Mouse (Mus musculus) gastrocnemius, adult 8-10 months (tissue): ENCODE measurements around the gene Rfc1. TPM values are rescaled to one million over a fixed set of nuclear protein-coding genes. Genes with fewer than 3 reads are reported as not detected.
"Not testable (repeated sequence)": the region's sequence is repeated elsewhere in the genome, so short reads cannot be mapped to it uniquely, and the experiment has no call there.

Experiments used
- DNase-seq, 2 experiments: peaks; one replicate each; pipeline ENCODE4 v3.0.0; 2022; ENCODE audit warnings: low spot score in 2 of 2
- total RNA-seq, 4 experiments: library from RNA; stranded (reverse); gene quantifications; 2 replicates each; pipeline ENCODE4 v1.2.4; 2022

Rfc1 gene
- total RNA-seq, 4 experiments from 2014 or later = 23.6 to 32.0 (median 28.3) TPM

DNA sequence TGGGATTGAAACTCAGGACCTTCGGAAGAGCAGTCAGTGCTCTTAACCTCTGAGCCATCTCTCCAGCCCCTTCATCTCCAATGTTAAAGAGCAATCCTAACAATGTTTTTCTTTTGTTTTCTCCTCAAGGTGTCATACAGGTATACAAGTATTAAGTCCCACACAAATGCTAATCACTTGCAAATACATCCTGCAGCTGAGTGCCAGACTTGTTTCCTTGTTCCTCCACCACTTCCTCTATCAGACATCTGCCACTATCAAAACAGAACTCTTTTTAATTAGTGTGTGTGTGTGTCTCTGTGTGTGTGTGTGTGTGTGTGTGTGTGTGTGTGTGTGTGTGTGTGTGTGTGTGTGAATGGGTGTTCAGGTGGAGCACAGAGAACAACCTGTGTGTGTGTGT, 35.8 kb downstream of the Rfc1 start:
- DNase-seq = not testable (repeated sequence)

DNA sequence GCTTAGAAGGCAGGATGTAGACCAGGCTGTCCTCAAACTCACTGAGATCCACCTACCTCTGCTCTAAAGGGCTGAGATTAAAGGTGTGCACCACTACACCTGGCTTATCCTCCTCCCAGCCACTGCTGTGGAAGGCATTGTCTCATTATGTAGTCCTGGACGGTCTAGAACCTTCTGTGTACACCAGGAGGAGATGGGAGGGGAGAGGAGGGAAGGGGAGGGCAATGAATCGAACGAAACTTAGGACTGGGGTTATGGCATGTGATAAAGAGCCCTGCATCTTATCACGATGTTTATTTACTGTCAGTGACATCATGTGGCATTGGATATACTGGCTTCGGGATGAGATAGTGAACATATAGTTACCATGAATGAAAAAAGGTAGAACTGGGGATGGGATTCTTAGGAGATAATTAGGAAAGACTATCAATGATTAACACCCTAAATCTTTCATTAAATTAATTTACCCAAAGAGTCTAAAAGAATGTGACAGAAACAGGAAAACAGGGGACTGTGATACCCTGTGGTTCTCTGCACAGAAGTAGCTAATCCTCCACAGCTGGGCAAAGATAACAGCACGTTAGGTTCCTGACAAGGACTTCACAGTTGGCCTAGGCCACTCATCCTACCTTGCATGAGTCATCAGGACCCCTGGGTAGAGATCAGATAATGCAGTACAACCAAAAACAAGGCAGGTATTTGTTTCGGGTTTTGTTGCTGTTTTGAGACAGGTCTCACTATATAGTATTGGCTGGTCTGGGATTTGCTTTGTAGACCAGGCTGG, 37.1 kb downstream of the Rfc1 start:
- no peak for DNase-seq

DNA sequence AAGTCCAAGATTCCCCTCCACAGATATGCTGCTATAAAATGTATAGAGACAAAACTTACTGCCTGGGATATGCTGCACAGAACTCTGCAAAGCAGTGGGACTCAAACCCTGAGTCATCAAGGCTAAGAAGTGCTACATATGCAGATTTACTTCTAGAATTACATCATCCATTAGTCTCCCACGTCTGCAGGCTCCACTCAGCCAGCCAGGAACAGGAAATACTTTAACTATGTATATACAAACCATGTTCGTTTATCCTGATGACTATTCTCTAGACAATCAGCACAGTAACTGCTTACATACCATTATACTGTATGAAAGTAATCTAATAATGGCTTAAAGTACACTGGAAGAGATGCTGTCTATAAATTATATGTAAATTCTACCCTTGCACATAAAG, 41.2 kb downstream of the Rfc1 start:
- DNase-seq = no peak

DNA sequence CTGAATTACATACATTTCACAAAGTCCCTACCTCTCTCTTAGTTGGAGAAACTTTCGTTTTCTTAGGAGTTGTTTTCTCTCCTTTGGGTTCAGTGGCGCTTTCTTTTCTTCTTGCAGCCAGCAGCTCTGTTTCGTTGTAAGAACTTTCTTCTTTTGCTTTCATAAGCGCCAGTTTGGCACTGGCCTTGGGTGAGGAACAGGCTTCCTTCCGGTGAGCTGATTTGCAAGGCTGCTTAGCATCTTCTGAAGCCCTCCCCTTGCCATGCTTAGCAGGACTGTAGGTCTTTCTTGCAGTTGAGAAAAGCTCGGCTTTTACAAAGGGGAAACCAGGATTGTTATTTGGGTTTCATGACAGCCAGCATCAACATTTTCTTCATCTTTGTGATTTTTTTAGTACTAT, 41.8 kb downstream of the Rfc1 start:
- no peak for DNase-seq

DNA sequence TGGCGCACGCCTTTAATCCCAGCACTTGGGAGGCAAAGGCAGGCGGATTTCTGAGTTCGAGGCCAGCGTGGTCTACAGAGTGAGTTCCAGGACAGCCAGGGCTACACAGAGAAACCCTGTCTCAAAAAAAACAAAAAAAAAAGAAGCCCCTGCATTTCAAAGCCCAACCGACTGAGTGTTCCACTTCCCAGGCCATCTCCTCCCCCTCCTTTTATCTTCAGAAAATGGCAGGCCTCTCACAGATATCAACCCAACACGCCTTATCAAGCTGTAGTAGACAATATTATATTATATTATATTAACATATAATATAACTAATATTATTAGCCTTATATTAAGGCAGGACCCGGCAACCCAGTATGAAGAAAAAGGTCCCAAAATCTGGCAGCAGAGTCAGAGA, 46.5 kb downstream of the Rfc1 start:
- DNase-seq = not testable (repeated sequence)

DNA sequence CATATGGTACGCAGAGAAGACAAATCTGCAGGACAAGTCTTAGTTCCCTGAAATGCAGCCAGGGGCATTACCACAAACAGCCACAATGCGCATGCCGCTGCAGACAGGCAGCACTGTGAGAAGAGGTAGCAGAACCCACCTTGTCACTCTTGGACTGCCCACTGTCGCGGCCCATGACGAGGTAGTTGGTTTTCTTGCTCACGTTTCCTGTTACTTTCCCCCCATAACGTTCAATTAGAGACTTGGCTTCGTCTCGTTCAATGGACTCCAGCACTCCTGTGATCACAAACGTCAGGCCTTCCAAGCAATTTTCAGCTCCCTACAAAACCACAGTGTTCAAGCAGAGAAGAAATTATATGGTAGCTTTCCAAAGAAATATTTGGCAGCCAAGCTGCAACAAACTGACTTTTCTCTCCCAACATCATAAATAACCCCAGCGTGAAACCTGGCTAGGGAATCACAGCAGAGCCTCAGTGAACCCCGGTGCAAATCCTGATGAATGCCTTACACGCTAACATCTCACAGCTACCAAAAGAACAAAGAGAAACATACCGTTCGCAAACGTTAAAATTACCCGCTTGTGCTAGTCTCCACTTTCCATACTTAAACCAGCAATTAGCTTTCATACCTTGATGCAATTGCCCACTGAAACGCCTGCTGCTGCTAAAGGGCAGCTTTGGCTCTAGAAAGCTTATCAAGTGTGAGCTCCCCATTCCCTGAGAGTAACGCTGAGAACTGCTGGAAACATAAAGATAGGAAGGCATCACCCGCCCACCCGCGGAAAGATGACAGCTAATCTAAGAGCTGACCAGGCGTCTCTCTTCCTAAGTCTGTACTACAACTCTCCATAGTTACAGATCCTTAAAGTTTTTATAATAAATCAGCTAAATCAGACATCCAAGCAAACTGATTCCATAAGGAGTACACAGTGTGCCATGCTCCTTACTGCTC, 47.4 kb downstream of the Rfc1 start:
- no peak for DNase-seq

DNA sequence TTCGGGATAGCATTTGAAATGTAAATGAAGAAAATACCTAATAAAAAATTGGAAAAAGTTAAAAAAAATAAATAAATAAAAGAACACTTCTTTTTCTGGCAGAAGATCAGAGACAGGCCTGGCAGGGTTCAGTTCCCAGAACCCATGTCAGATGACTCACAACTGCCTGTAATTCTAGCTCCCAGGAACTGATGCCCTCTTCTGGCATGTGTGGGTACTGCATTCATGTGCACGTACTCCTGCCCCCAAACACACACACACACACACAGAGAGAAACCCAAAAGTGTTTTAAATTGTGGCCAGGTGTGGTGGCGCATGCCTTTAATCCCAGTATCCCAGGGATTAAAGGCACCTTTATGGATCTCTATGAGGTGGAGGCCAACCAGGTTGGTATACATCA, 51.3 kb downstream of the Rfc1 start:
- no peak for DNase-seq

DNA sequence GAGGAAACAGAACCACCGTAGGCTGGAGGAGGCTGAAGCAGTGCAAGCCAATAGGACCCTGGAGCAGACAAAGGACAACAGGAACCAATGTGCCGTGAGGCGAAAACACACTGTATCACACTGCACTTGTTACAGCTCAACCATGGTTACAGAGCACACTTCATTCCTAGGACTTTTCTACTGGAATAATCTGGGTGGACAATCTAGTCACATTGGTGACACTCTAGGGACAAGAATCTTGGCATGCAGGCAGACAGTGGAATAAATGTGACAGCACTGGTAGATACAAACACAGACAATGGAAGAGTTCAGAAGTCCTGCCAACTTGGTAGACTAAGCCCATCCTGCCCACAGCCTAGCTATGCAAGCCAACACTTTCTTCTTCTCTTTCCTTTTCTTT, 54.3 kb downstream of the Rfc1 start:
- no peak for DNase-seq

DNA sequence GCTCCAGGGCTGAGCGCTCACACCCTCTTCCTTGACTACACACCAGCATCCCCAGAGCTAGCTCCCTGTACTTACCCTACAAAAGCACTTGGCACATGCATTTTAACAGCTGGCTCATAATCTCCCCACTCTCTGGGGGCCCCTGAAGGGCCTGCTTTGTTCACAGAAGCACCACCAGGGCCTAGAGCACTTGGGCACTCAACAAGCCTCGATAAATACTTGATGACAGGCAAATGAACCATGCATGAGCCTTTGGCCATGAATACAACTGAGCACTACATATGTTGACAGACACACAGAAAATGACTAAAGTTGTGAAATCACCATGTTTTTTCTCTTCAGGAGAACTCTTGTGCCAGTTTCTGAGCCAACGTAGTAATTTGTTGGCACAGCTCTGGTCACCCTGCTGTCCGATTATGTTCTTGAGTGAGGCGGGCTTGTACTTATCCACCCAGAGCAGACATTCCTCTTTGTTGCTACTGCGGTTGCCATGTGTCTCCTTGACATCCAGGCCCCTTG, 56.3 kb downstream of the Rfc1 start:
- no peak for DNase-seq

DNA sequence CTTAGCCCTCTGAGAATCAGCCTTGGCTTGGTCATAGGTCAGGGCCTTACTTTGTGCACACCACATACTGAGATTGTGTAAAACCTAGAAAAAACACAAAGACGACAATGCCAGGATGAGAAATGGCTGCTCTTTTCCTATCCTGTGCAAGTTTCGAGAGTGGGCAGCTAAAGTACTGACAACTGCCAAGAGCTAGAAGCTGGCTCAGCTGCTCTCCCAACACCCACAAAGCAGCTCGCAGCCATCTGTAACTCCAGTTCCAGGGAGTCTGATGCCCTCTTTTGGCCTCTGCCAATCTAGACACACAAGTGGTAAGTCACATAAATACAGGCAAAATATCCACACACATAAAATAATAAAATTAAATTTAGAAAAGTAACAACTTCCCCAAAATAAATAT, 61.5 kb downstream of the Rfc1 start:
- no peak for DNase-seq

DNA sequence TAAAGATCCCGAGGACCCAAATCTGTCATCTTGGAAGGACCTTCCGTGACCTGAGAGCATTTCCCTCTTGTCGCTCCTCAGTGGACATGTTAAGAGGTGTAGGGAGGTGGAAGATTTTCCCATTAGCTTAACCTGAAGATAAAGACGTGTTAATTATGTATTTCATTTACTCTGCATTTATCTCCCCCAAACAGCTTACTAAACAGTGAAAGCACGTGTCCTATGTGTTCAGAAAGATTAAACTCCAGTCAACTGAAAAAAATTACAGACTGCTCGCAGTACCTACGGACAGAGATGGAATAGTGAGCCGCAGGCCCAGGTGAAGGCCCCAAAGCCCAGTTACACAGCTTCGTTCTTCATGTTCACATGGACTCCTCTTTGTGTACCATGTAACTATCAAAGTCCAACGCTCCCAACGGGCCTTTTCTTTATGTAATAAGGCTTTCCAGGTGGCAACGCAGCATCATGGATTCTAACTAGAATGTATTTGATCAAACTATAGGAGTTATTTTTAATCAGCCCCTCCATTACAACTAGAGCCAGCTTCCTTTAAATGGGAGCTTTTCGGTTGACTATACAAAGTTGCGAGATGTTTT, 77.5 kb downstream of the Rfc1 start:
- no peak for DNase-seq

DNA sequence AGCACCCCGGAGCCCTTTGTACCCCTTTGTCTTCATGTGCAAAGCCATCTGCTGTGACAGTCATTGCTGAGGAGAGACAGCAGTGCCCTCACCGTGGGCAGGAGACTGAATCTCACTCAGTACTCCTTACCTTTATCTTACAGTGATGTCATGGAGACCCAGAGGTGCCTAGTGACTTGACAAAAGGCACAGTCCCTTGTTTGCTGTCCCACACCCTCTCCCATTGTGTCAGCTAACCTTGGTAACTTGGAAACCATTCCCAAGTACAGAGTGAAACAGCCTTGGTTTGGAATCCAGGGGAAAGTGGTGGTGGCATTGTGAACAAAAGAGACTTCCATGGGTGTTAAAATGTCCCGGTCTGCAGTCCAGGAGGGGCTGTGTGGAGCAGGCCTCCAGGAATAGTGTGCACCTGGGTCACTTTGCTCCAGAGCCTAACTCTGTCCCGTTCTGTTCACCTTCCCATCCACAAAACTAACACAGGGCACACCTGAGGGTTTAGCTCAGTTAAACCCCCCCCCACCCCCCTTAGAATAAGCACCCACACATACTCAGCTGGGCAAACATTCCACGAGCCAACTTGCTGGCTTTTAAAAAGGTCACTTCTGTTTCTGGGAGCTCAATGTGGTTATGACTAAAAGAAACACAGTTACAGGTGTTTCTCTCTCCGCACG, 85.2 kb downstream of the Rfc1 start:
- no peak for DNase-seq

DNA sequence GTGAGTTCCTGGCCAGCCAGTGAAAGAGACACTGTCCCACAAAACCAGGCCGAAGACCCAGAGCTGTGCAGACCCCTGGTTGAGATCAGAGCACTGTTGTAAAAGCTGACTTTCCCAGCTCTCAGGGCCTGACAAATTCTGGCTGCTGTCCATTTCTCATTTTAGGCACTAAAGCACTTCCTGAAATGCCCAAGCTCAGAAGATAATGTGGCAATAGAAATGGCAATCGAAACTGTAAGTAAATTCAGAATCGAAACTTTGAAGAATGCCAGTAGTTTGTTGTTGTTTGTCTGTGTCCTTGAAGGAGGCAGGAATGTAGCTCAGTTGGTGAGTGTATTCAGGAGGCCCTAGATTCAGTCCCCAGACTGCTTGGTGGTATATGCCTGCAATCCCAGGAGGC, 88.2 kb downstream of the Rfc1 start:
- DNase-seq = no peak

DNA sequence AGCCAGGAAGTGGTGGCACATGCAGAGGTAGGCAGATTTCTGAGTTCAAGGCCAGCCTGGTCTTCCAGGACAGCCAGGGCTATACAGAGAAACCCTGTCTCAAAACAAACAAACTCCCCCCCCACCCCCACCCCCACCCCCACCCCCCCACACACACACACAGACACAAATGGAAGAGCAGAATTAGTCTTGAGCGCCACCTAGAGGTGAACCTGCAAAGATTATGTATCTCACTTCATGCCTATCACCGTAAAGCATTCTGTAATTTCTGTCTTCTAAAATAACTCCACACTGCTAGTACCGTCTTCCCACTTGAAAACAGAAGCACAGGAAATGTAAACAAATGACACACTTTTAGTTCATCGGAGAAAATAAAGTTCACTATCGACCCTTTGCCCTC, 92.7 kb downstream of the Rfc1 start:
- DNase-seq = no peak

DNA sequence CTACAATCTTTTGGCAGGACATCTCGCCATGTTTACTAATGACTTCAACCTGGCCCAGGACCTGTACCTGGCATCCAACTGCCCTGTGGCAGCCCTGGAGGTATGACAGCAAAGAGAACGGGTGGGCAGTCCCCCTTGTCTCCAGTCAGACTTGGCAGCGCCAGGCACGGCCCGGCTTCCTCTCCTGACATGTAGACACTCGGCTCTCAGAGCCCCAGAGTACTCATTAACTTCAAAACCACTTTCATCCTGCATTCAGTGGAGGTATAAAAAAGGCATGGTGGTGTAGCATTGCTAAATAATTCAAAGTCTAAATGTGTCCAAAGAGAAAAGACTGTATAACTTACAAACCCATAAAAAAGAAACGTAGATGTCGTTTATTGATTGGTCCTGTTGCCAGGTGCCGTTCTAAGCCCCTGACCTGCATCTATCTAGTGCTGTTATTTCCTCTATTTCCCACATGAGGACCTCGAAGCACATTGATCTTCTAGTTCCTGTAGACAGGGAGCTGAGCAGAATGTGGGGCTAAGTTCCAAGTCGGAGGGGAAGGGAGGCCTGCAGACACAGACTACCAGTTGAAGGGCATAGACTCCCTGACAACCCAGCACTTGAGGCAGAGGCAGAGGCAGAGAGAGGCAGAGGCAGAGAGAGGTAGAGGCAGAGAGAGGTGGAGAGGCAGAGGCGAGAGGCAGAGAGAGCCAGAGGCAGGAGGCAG, 104.0 kb downstream of the Rfc1 start:
- no peak for DNase-seq

DNA sequence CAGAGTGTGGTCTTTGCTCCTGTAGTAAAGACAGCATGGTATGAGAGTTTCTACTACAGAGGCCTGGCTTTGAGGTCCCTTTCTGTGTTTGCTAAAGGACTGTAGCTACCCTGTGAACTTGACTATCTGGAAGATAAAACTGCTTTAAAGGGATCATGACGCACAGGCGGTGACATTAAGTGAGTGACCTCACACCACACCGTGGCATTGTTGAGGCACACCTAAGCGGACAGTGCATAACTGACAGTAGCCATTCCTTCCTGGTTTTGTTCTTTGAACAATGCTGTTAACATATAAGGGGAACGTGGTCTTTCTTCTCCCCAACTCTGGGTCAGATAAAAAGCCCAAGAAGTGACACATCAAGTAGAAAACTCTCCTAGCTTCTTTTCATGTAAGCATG, 111.4 kb downstream of the Rfc1 start:
- no peak for DNase-seq

DNA sequence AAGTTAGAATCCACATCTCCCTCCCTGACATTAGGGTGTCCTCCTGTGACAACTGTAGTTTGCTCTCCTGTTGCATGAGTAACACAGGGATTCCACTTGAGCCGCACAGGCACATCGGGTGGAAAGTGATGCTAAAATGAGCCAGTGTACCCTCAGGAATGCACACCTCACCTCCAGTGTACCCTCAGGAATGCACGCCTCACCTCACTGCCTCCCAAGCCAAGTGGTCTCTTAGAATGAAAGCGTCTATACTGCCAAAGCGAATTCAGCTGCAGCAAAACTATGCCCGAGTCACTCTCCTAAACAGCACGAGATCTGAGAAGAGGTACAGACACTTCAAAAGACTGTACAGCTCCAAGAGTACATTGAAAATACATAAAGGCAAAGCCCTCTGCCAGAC, 114.4 kb downstream of the Rfc1 start:
- DNase-seq = no peak

DNA sequence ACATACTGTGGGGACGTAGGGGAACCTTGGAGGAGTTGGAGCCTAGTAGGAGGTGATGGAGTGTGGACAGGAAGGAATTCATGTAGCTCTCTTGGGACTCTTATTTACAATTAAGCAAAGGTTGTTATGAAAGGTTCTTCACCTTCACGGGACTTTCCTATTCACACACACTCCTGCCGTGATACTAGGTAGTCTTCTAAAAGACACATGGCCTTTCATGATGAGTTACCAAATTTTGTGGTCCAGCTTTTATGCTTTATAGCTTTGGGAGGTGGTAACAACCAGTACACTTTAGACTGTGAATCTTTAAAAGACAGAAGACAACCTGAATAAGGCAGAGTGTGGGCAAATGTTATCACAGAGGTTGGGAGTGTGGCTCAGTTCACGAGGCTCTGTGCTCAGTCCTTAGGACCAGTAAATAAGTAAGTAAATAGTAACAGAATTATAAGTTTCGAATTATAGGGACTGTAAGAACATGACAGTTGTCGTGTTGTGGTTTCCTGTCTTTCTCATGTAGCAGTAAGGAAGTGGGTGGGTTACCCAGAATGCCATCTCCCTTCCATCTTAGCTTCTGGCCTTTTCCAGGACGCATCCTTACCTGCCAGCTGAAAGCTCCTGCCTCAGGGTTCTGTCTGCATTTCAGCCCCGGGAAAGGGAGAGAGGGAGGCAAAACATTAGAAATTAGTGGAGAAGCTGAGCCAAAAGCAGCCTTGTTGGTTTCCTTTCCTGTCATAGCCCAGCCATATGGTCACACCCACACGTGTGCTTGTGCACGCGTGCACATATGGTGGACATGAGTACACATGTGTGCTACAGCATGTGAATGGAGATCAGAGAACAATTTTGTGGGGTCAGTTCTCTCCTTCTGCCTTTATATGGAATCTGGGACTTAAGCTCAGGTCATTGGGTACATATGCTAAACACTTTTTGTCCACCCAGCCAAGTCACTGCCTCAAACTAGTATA, 117.9 kb downstream of the Rfc1 start:
- no peak for DNase-seq

DNA sequence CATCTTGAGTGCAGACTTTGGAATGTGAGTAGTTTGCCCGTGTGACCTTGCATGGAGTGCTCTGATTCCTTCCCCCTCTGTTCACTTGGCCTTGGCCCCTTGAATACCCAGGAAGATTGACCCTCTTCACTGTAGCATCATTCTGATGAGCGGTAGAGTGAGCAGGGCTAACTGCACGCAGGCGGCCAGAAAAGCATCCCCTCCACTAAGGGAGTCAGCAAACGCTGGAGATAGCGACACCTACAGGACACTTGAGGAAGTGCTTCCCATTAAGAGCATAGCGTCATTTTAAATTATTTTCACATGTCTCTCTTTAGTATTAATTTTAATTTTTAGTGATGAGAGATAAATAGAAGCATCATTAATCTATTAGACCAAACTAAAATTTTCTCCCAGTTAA, 122.1 kb downstream of the Rfc1 start:
- no peak for DNase-seq
